Mouse (Mus musculus): ENCODE data around the gene Amy1. TPM values are rescaled to one million over a fixed set of nuclear protein-coding genes. Genes with fewer than 3 reads are reported as not detected.

The Amy1 gene
- 0.42 and 0.43 TPM in 2 replicates for polyA plus RNA-seq (2015; fragmentation: Nextera tagmentation; extraction: Ambion mirVana)

DNA sequence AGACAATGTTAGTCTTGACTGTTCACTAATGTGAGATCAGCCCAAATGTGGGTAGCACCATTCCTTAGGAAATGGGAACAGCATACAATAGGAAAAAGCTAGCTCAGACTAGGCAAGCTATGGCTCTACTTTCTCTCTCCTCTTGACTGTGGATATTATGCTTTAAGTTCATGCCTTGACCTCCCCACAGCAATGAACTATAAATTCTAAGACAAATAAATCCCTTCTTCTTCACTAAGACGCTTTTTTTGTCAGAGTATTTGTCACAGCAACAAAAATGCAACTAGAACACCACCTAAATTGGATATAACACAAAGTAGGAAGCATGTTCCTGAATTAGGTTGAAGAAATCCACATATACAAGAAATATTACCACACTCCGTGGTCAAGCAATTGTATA lies at the start of gene Amy1:
Gene Amy1 (minus strand): TSS at position 101 of the 400 bp plus-strand sequence.

DNA sequence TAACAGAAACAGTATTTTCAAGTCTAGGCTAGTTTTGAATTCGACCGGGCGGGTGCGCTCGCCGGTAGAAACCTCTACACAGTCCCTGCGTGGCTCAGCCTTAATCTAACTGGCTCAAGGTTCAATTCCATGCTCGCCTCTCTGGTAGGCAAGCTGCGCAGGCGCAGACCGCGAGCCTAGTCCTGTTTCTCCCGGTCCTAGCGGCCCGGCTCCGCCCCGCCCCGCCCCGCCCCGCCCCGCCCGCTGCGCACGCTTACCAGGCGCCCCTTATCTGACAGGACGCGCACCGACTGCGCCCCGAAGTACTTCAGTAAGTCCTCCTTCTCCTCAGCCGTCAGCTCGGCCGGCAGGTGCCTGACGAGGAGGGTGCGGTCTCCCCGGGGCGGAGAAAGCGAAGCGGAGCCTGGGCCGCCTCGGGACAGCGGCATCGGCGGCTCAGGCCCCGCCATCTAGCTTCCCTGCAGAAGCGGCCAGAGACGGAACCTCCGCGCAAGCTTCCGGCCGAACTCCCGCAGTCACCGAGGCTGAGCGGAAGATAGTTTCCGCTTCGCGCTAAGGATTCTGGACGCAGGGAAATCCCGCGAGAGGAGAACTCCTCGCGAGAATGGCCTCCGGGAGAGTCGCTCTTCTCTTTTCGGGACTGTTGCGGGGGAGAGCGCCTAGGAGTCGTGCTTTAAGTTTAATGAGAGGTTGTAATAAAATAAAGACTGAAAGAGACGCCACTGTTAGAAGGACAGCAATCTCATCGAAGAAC lies 23.3 kb upstream of the Amy1 start, which contains the start of gene Rnpc3:
Gene Rnpc3 (minus strand): TSS at position 544 of the 754 bp plus-strand sequence.

DNA sequence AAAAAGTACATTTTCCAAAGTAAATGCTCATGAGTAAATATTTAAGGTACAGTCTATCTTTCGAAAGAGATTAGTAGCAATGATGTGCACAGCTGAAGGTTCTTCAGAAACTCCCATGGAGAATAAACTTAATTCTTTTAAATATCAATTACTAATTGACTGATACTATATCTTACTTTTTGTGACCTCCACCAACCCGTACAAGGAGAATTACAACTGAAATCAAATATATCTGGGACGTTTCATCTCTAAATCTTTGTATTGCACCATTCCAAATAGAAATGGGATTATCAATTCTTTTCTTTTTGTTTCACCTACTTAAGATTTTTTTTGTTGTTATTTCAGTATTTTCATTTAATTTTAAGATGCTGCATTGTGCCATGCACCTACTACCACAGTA lies 74.2 kb downstream of the Amy1 start, which contains the start of gene Amy2a1:
Gene Amy2a1 (minus strand): TSS at position 101 of the 400 bp plus-strand sequence.

Other genes with a start within 250 kb of the Amy1 start
- gene Amy2a1, start 74.3 kb downstream of the Amy1 start, polyA plus RNA-seq (2015; fragmentation: Nextera tagmentation; extraction: Ambion mirVana), result not detected in 2 replicates
- 19.0 and 20.4 TPM in 2 replicates for gene Rnpc3, start 23.4 kb upstream of the Amy1 start, polyA plus RNA-seq (2015; fragmentation: Nextera tagmentation; extraction: Ambion mirVana)

Measured in urinary bladder, postnatal 0 days (tissue).